Mouse (Mus musculus) thymus, adult 18-20 months (tissue): Measurements from ENCODE around the gene Vwc2l.

Source experiments
- DNase-seq, 2 experiments: peaks; one replicate each; pipeline ENCODE4 v3.0.0; 2022; ENCODE audit warnings: mixed read lengths in 2 of 2

Gene Vwc2l

DNA sequence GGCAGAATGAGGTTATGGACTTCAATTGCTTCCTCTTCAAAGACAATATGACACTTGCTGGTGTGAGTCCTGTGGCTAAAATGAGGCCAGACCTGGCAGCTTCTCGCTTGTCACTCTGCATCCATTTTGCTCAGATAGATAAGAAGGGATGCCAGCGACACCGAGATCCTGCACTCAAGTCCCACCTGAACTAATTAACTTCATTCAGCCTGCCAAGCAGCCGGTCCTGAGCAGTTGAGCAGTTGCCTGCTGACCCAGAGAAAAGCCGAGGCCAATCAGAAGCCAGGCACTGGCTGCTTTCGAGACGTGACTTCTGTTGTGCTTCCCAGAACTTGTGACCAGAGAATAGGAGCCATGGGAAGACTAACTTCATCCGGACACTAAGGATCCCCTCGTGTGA, 187.6 kb downstream of the Vwc2l start:
- DNase-seq, result no peak

- no peak for DNase-seq
Observed at GRCm38 (mm10) chr1:70918173-70919036, 192.9 kb downstream of the Vwc2l start.

DNA sequence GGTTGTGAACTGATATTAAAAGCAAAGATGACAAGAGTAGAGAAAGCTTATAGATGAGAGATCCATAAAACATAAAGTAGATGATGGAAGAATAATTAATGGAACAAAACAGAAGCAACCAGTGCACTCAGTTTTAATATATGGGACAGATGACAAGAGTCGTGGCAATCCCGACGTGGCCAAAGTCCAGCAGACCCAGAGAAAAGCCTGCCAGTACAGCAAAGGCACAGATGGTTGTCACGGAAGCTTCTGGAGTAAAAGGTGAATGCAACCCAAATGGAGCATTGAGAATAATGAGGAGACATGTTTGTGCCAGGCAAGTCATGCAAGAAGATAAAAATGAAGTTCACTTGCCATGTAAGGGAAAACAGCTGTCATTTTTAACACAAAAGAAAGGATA, 207.5 kb downstream of the Vwc2l start:
- DNase-seq, result no peak
